Mouse (Mus musculus) liver, embryonic 14.5 days (tissue): ENCODE results near the gene Kremen2. TPM values are rescaled to one million over a fixed set of nuclear protein-coding genes. Genes with fewer than 3 reads are reported as not detected.
A peak's percentile ranks its signal among the peaks of the same experiment; 100 is the strongest.

ENCODE experiments used
- ATAC-seq: fragments of 200-750 bp; cut with Nextera tagmentation; 2 replicates; pipeline ENCODE4 v1.8.0; 2017; ENCODE audit warnings: moderate number of reproducible peaks, mild to moderate bottlenecking, moderate library complexity; ENCODE audit not compliant: insufficient read depth
- DNase-seq, 3 experiments: peaks; one replicate each; pipeline ENCODE4 v3.0.0-alpha.2; 2012 to 2013; ENCODE audit warnings: low read depth in 3 of 3, low spot score in 3 of 3
- H3K27ac ChIP-seq: fragments of 300-500 bp; sonication (generic); 2 replicates; pipeline ENCODE4 v1.5.1; 2014; ENCODE audit warnings: moderate library complexity, mild to moderate bottlenecking, control low read depth, inconsistent platforms
- H3K27me3 ChIP-seq: fragments of 300-500 bp; sonication (generic); 2 replicates; pipeline ENCODE4 v1.6.1; 2014; ENCODE audit warnings: mild to moderate bottlenecking, low read length, moderate library complexity; ENCODE audit not compliant: control insufficient read depth, insufficient read depth
- H3K36me3 ChIP-seq: fragments of 300-500 bp; sonication (generic); replicated peaks from 2 replicates; pipeline ENCODE4 v1.6.1; 2014; ENCODE audit warnings: low read depth; ENCODE audit not compliant: control insufficient read depth, insufficient read depth
- H3K4me1 ChIP-seq, 2 experiments: fragments of 200-500 bp in 1 of 2; fragments of 300-500 bp in 1 of 2; sonication (generic) in 1 of 2; replicated peaks; 2 replicates each; pipeline ENCODE4 v1.6.1; 2012 to 2014; ENCODE audit warnings: antibody characterized with exemption in 1 of 2, inconsistent platforms in 1 of 2, low read length in 1 of 2; ENCODE audit not compliant: control insufficient read depth in 2 of 2, insufficient read depth in 2 of 2
- H3K4me2 ChIP-seq: fragments of 300-500 bp; sonication (generic); 2 replicates; pipeline ENCODE4 v1.6.1; 2014; ENCODE audit warnings: low read depth, mild to moderate bottlenecking, control low read depth, moderate library complexity
- H3K4me3 ChIP-seq, 2 experiments: fragments of 200-500 bp in 1 of 2; fragments of 300-500 bp in 1 of 2; sonication (generic) in 1 of 2; 2 replicates each; pipeline ENCODE4 v1.5.1; 2012 to 2014; ENCODE audit warnings: low read depth in 2 of 2, low read length in 2 of 2, mild to moderate bottlenecking in 2 of 2, control low read depth in 1 of 2, inconsistent platforms in 1 of 2, moderate library complexity in 1 of 2; ENCODE audit not compliant: insufficient read depth in 1 of 2
- H3K9ac ChIP-seq: fragments of 300-500 bp; sonication (generic); replicated peaks from 2 replicates; pipeline ENCODE4 v1.6.1; 2014; ENCODE audit warnings: mild to moderate bottlenecking, control low read depth, moderate library complexity
- H3K9me3 ChIP-seq: fragments of 300-500 bp; sonication (generic); 2 replicates; pipeline ENCODE4 v1.6.1; 2016; ENCODE audit warnings: low read length, mixed read lengths; ENCODE audit not compliant: control insufficient read depth
- CTCF ChIP-seq: IDR thresholded peaks from 2 replicates; pipeline ENCODE4 v1.5.1; 2016; ENCODE audit warnings: antibody characterized with exemption, low read depth, control low read depth
- EP300 ChIP-seq: IDR thresholded peaks from 2 replicates; pipeline ENCODE4 v1.6.1; 2016; ENCODE audit warnings: antibody characterized with exemption, low read depth
- WGBS: fragments of 180-500 bp; shearing (Covaris S2); extraction: QIAGEN DNeasy Blood & Tissue Kit; methylation state at CpG from one replicate; pipeline ENCODE4 v1.1.7; 2014; ENCODE audit not compliant: insufficient replicate concordance; 5-methylcytosine and 5-hydroxymethylcytosine counted together
- polyA plus RNA-seq, 2 experiments: library from polyadenylated mRNA; depleted of rRNA in 1 of 2; stranded (reverse) in 1 of 2; unstranded in 1 of 2; fragments of >200 nt; fragmentation: Nextera tagmentation in 1 of 2; extraction: Ambion mirVana in 1 of 2; gene quantifications; 2 replicates each; pipeline versions ENCODE4 v1.2.1 to v1.2.3; 2012 to 2014

The Kremen2 gene
- polyA plus RNA-seq, 2 experiments = 0.02 TPM; not detected in 1

DNA sequence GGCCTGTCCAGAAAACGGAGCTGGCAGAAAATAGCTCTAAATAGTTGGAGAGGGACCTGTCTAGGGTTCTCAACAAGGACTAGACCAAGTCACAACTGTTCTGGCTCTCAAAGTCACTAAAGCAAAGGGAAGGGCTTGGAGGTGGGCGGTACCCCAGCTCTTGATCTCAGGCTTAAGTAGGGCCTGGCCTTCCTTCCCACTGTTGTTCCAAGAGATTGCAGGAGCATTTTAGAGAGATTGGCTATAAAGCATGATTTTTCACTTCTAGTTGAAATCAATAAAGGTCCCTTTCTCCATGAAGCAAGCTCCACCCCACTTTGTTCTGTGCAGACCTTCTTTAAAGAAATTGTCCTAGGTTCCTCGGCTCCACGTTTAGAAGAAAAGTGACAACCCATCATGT, 20.2 kb downstream of the Kremen2 start:
- ATAC-seq (no peak), DNase-seq (no peak)
- Histone ChIP-seq H3K4me2 (peak overlapping the region; percentile 80), H3K9ac (peak overlapping the region; percentile 82), H3K4me3 (peak overlapping the region; percentile 67 to 68), H3K27ac (peak overlapping the region; percentile 78), H3K27me3 (no peaks in the 10 kb centered on the region), H3K9me3 (no peaks in the 10 kb centered on the region), H3K4me1 (peaks cover 8 to 18% of the 10 kb centered on the region in 2 experiments), H3K36me3 (no peaks in the 10 kb centered on the region)
- no peak for TF ChIP-seq CTCF
- TF ChIP-seq EP300 = no peak
- 45% methylated on average over 4 of the region's 4 CpGs for WGBS

DNA sequence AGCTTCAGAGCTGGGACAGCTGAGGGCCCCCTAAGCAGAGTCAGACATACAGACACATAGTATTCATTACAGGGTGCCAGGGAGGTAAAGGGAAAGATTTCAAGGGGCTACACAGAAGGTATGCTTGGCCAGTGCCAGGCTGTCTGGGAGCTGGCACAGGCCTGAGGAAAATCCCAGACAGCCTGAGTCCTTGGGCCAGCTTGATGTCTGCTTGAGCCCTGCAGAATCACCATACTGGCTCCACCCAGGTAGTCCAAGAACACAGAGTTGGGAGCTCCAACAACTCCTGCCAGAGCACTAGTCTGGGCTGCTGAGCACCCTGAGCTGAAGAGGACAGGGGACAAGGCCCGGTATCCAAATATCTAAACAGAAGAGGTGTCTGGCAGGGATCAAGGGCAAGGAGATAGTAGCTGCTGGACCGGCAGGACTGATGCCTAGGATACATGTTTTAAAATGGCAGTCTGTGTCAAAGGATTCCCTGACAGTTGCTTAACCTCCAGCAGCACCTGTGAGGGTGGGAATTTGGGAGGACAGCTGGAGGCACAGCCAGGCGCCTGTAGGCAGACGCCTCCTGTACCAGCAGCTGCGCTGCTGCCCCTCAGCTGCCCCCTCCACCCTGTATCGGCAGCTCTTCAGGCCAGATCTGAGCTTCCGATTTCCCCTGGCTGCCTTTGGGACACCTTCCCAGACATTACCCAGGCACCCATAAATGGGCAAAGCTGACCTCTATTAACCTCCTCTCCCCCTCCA, 23.1 kb downstream of the Kremen2 start, which contains the start of gene 1520401A03Rik:
Gene 1520401A03Rik (minus strand): TSS at position 408 of the 750 bp plus-strand sequence.
- H3K9me3 ChIP-seq = no peaks in the 10 kb centered on the region
- H3K27ac ChIP-seq = no peak within 1 kb of the TSS
- DNase-seq (no peak), ATAC-seq (no peak)
- H3K27me3 ChIP-seq = no peaks in the 10 kb centered on the region
- WGBS = 74% methylated on average over 7 of the region's 7 CpGs
- H3K4me2 ChIP-seq = no peak within 1 kb of the TSS
- H3K4me1 ChIP-seq = peaks cover 8 to 16% of the 10 kb centered on the region in 2 experiments
- TF ChIP-seq EP300 (no peak), CTCF (no peak)
- no peak within 1 kb of the TSS for H3K4me3 ChIP-seq
- H3K9ac ChIP-seq = no peak within 1 kb of the TSS
- no peaks in the 10 kb centered on the region for H3K36me3 ChIP-seq

DNA sequence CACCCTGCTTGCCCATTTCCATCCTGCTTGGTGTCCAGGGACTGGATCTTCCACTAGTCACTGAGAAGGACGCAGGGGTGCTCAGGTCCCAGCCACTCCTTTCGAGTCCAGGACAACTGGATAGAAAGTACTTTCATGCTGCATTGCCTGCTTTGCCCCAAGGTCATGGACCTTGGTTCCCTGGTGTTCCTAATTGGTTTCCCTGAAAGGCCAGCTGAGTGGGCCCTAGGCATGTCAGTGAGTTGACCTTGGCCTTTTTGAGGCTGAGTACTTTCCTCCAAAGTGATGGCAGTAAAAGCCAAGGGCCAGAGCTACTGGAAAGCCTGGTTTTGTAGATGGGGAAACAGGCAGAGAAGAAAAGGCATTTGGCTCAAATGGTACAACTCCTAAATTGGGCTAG, 23.7 kb downstream of the Kremen2 start:
- 70% methylated on average over 2 of the region's 2 CpGs for WGBS
- peaks cover 8 to 13% of the 10 kb centered on the region in 2 experiments for H3K4me1 ChIP-seq

DNA sequence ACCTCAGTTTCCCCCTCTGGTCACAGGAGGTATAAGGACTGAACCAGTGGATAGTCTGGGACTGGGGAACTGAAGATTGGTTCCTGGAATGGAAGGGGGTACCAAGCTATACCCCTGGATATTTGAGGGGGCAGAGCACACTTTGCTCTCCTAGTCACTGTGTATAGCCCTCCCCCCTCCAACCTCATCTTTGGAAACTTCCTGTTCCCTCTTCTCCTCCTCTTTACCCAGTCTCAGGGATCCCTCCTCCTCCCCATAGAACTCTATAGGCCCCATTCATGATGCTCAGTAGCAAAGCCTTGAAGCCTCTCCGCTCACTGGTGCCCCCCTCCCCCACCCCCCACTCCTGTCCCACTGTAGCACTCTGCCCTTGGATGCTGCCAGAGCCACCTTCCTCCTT, 26.2 kb downstream of the Kremen2 start:
- Histone ChIP-seq H3K4me2 (no peak overlapping the region), H3K9me3 (no peaks in the 10 kb centered on the region), H3K36me3 (no peaks in the 10 kb centered on the region), H3K27ac (no peak overlapping the region), H3K4me1 (peaks cover 0 to 3% of the 10 kb centered on the region in 2 experiments; a peak in 1 of 4 replicates), H3K27me3 (no peaks in the 10 kb centered on the region), H3K9ac (no peak overlapping the region), H3K4me3 (no peak overlapping the region)
- TF ChIP-seq EP300 (no peak), CTCF (no peak)
- no peak for DNase-seq
- 23% methylated on average over 1 of the region's 1 CpGs for WGBS
- no peak for ATAC-seq

More for the DNA sequence above, 23.7 kb downstream of the Kremen2 start:
- ATAC-seq (no peak), DNase-seq (no peak)
- Histone ChIP-seq H3K9me3 (no peaks in the 10 kb centered on the region), H3K27ac (no peak overlapping the region), H3K36me3 (no peaks in the 10 kb centered on the region), H3K4me2 (no peak overlapping the region), H3K4me3 (no peak overlapping the region), H3K9ac (no peak overlapping the region), H3K27me3 (no peaks in the 10 kb centered on the region)
- TF ChIP-seq EP300 = no peak
- TF ChIP-seq CTCF = no peak

DNA sequence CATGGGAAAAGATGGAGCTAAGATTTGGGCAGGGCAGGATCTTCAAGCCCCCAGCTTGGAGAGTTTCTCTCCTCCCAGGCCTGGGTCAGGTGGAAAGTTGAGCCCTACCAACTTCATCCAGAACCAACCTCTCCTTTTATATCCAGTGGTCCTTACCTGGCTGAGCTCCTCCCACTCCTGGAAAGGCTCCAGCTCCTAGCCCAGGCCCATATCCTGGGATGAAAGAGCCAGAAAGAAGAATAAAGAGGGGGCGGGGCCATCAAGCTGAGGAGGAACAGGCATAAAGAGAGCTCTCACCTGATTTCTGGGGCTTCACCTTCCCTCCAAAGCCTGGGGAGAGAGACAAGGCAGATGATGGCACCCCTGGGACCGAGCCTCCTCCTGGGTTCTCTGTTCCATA, 28.6 kb downstream of the Kremen2 start:
- no peak overlapping the region for H3K4me3 ChIP-seq
- H3K4me2 ChIP-seq = no peak overlapping the region
- DNase-seq (no peak), ATAC-seq (no peak)
- H3K27ac ChIP-seq = no peak overlapping the region
- no peak overlapping the region for H3K9ac ChIP-seq
- H3K36me3 ChIP-seq = no peaks in the 10 kb centered on the region
- no peak for TF ChIP-seq CTCF
- WGBS = 20% methylated on average over 2 of the region's 2 CpGs
- H3K4me1 ChIP-seq = peaks cover 0 to 3% of the 10 kb centered on the region in 2 experiments; a peak in 1 of 4 replicates
- H3K27me3 ChIP-seq = no peaks in the 10 kb centered on the region
- H3K9me3 ChIP-seq = no peaks in the 10 kb centered on the region
